Mouse (Mus musculus): ENCODE data around the gene Pdzd3. TPM values are rescaled to one million over a fixed set of nuclear protein-coding genes. Genes with fewer than 3 reads are reported as not detected.

The Pdzd3 gene
- polyA plus RNA-seq, 1 experiment from 2014 or later = not detected

- ATAC-seq (replicated peaks; ENCODE audit: low FRiP score) (no peak), DNase-seq (ENCODE audit: low spot score) (no peak)
- no peak overlapping the region for H3K4me3 ChIP-seq (ENCODE audit: low read depth, low read length)
- H3K9me3 ChIP-seq (ENCODE audit: control insufficient read depth, low read length) = no peaks in the 10 kb centered on the region
- H3K36me3 ChIP-seq (ENCODE audit: control insufficient read depth, insufficient read depth, low read length) = peaks cover 5% of the 10 kb centered on the region; the same call in 1 of the 2 replicates
- H3K27ac ChIP-seq (ENCODE audit: low read depth, low read length) = no peak overlapping the region
- peaks cover 10% of the 10 kb centered on the region for H3K27me3 ChIP-seq (replicated peaks; ENCODE audit: control insufficient read depth, insufficient read depth, low read length)
- H3K4me2 ChIP-seq = no peak overlapping the region
- WGBS = 54% methylated on average over 5 of the region's 5 CpGs
- peaks cover 18% of the 10 kb centered on the region for H3K4me1 ChIP-seq (replicated peaks; ENCODE audit: control insufficient read depth, insufficient read depth, low read length)
- no peak overlapping the region for H3K9ac ChIP-seq (ENCODE audit: low read depth, low read length)
These were observed 31.9 kb upstream of the Pdzd3 start for GRCm38 (mm10) chr9:44283183-44283582.

DNA sequence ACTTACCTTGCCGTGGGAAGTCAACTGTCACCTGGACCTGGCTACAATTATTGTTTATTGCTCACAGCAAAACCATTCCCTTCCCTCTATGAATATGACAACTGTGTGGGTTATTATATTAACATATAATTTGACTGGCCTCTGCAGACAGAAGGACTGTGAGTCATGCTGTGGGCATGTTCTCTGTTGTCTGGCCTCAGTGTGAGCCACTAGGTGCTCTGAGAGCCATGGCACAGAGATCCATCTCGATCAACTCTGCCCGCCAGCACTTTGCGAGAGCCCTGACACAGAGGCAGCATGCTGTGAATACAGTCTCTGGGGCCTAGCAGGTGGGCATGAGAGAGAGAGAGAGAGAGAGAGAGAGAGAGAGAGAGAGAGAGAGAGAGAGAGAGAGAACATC is 18.7 kb upstream of the Pdzd3 start:
- H3K9me3 ChIP-seq (ENCODE audit: control insufficient read depth, low read length) = no peaks in the 10 kb centered on the region
- no peak overlapping the region for H3K9ac ChIP-seq (ENCODE audit: low read depth, low read length)
- no peaks in the 10 kb centered on the region for H3K27me3 ChIP-seq (replicated peaks; ENCODE audit: control insufficient read depth, insufficient read depth, low read length)
- WGBS = 93% methylated on average over 4 of the region's 4 CpGs
- no peak for DNase-seq (ENCODE audit: low spot score)
- no peak overlapping the region for H3K27ac ChIP-seq (ENCODE audit: low read depth, low read length)
- H3K4me1 ChIP-seq (replicated peaks; ENCODE audit: control insufficient read depth, insufficient read depth, low read length) = peaks cover 13% of the 10 kb centered on the region
- no peak for ATAC-seq (replicated peaks; ENCODE audit: low FRiP score)
- H3K36me3 ChIP-seq (ENCODE audit: control insufficient read depth, insufficient read depth, low read length) = peaks cover 9% of the 10 kb centered on the region; the same call in 1 of the 2 replicates
- H3K4me2 ChIP-seq = no peak overlapping the region
- H3K4me3 ChIP-seq (ENCODE audit: low read depth, low read length) = no peak overlapping the region

DNA sequence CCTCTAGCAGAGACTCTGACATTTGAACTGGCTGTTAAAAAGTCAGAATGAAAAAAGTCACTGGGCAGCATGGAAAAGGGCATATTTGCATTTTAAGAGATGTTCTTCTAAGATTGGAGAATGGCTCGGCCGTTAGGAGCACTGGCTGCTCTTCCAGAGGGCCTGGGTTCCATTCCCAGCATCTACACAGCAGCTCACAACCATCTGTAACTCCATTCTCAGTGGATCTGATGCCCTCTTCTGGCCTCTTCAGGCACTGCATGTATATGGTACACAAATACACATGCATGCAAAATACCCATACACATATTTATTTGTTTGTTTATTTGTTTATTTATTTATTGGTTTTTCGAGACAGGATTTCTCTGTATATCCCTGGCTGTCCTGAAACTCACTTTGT is 17.8 kb upstream of the Pdzd3 start:
- WGBS = 69% methylated on average over 3 of the region's 3 CpGs

GRCm38 (mm10) chr9:44268432-44268831 is 17.2 kb upstream of the Pdzd3 start, which contains the start of gene Nlrx1:
Gene Nlrx1, minus strand, starts transcription at chr9:44268599.
- peak; percentile 48 for DNase-seq (ENCODE audit: low spot score)
- H3K9ac ChIP-seq (ENCODE audit: low read depth, low read length) = peak within 1 kb of the TSS; percentile 83
- peaks cover 13% of the 10 kb centered on the region for H3K4me1 ChIP-seq (replicated peaks; ENCODE audit: control insufficient read depth, insufficient read depth, low read length)
- ATAC-seq (replicated peaks; ENCODE audit: low FRiP score) = peak; percentile 74
- H3K27me3 ChIP-seq (replicated peaks; ENCODE audit: control insufficient read depth, insufficient read depth, low read length) = no peaks in the 10 kb centered on the region
- H3K27ac ChIP-seq (ENCODE audit: low read depth, low read length) = peak within 1 kb of the TSS; percentile 81
- H3K36me3 ChIP-seq (ENCODE audit: control insufficient read depth, insufficient read depth, low read length) = no peaks in the 10 kb centered on the region; the same call in 1 of the 2 replicates
- 44% methylated on average over 6 of the region's 6 CpGs for WGBS
- peak within 1 kb of the TSS; percentile 85 for H3K4me2 ChIP-seq
- H3K4me3 ChIP-seq (ENCODE audit: low read depth, low read length) = peak within 1 kb of the TSS; percentile 62
- H3K9me3 ChIP-seq (ENCODE audit: control insufficient read depth, low read length) = no peaks in the 10 kb centered on the region

More for the DNA sequence above, 17.8 kb upstream of the Pdzd3 start:
- Histone ChIP-seq H3K4me3 (ENCODE audit: low read depth, low read length) (no peak overlapping the region), H3K4me2 (peak overlapping the region; percentile 85; the same call in 1 of the 2 replicates), H3K27me3 (replicated peaks; ENCODE audit: control insufficient read depth, insufficient read depth, low read length) (no peaks in the 10 kb centered on the region), H3K36me3 (ENCODE audit: control insufficient read depth, insufficient read depth, low read length) (peaks cover 1% of the 10 kb centered on the region; the same call in 1 of the 2 replicates), H3K9ac (ENCODE audit: low read depth, low read length) (no peak overlapping the region), H3K4me1 (replicated peaks; ENCODE audit: control insufficient read depth, insufficient read depth, low read length) (peaks cover 13% of the 10 kb centered on the region), H3K9me3 (ENCODE audit: control insufficient read depth, low read length) (no peaks in the 10 kb centered on the region), H3K27ac (ENCODE audit: low read depth, low read length) (peak overlapping the region; percentile 81; the same call in 1 of the 2 replicates)
- DNase-seq (ENCODE audit: low spot score) (no peak), ATAC-seq (replicated peaks; ENCODE audit: low FRiP score) (no peak)

DNA sequence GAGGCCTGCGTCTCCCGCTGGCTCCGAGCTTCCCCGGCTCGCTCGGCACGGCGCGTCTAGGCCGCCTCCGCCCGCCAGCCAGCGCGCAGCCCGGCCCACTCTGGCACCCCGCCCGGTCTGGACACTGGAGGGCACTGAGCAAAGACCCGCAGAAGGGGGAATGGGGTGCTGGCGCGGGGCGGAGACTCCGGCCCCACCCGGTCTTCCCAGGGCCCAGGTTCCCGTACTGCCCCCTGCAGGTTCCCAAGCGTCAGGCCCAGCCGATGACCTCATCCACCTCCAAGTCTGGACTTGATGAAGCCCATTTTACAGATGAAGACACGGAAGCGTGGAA is 16.7 kb upstream of the Pdzd3 start:
- ATAC-seq (replicated peaks; ENCODE audit: low FRiP score) (peak; percentile 84), DNase-seq (ENCODE audit: low spot score) (peak; percentile 84)
- 4% methylated on average over 27 of the region's 28 CpGs for WGBS
- Histone ChIP-seq H3K27me3 (replicated peaks; ENCODE audit: control insufficient read depth, insufficient read depth, low read length) (no peaks in the 10 kb centered on the region), H3K4me2 (peak overlapping the region; percentile 85), H3K4me3 (ENCODE audit: low read depth, low read length) (peak overlapping the region; percentile 62), H3K27ac (ENCODE audit: low read depth, low read length) (peak overlapping the region; percentile 81), H3K4me1 (replicated peaks; ENCODE audit: control insufficient read depth, insufficient read depth, low read length) (peaks cover 13% of the 10 kb centered on the region), H3K9me3 (ENCODE audit: control insufficient read depth, low read length) (no peaks in the 10 kb centered on the region), H3K9ac (ENCODE audit: low read depth, low read length) (peak overlapping the region; percentile 83), H3K36me3 (ENCODE audit: control insufficient read depth, insufficient read depth, low read length) (no peaks in the 10 kb centered on the region; the same call in 1 of the 2 replicates)

DNA sequence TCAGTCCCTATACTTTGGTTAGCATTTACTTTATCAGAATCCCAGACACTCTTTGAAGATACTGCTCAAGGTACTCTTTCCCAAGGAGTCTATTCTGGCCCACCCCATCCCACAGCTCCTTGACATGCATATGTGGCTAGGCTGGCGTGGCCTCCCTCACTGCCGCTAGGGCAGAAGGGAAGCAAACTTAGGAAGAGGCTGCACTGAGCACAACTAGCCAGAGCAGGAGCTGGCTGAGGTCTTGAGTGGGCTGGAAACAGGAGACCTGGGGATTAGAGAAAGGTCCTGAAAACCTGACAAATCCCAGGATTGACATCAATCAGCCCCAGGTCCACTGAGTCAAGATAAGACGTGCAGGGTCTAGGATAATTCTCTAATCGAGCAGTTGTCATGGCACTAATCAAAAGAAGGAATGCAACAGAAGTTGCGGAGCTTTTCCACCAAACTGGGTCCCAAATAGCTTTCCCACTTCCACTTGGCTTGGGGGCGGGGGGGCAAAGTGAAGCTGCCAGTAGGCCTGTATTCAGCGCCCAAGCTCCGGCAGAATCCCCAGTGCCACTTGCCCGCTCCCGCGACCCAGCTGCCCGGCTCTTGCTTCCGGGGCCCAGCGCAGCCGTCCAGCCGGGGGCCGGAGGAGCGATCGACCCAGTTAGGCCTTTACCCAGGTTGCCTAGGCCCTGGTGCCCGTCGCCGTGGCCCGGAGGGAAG is 16.2 kb upstream of the Pdzd3 start:
- Histone ChIP-seq H3K27ac (ENCODE audit: low read depth, low read length) (peak overlapping the region; percentile 81), H3K27me3 (replicated peaks; ENCODE audit: control insufficient read depth, insufficient read depth, low read length) (no peaks in the 10 kb centered on the region), H3K36me3 (ENCODE audit: control insufficient read depth, insufficient read depth, low read length) (no peaks in the 10 kb centered on the region; the same call in 1 of the 2 replicates), H3K9me3 (ENCODE audit: control insufficient read depth, low read length) (no peaks in the 10 kb centered on the region), H3K4me3 (ENCODE audit: low read depth, low read length) (peak overlapping the region; percentile 62), H3K4me2 (peak overlapping the region; percentile 85), H3K4me1 (replicated peaks; ENCODE audit: control insufficient read depth, insufficient read depth, low read length) (peaks cover 13% of the 10 kb centered on the region), H3K9ac (ENCODE audit: low read depth, low read length) (peak overlapping the region; percentile 83)
- no peak for ATAC-seq (replicated peaks; ENCODE audit: low FRiP score)
- no peak for DNase-seq (ENCODE audit: low spot score)
- WGBS = 15% methylated on average over 19 of the region's 23 CpGs

- Histone ChIP-seq H3K27me3 (replicated peaks; ENCODE audit: control insufficient read depth, insufficient read depth, low read length) (no peaks in the 10 kb centered on the region), H3K9ac (ENCODE audit: low read depth, low read length) (no peak overlapping the region), H3K4me1 (replicated peaks; ENCODE audit: control insufficient read depth, insufficient read depth, low read length) (peaks cover 13% of the 10 kb centered on the region), H3K36me3 (ENCODE audit: control insufficient read depth, insufficient read depth, low read length) (no peaks in the 10 kb centered on the region; the same call in 1 of the 2 replicates), H3K27ac (ENCODE audit: low read depth, low read length) (no peak overlapping the region), H3K4me2 (no peak overlapping the region), H3K4me3 (ENCODE audit: low read depth, low read length) (no peak overlapping the region), H3K9me3 (ENCODE audit: control insufficient read depth, low read length) (no peaks in the 10 kb centered on the region)
- WGBS = 64% methylated on average over 8 of the region's 8 CpGs
- no peak for DNase-seq (ENCODE audit: low spot score)
- no peak for ATAC-seq (replicated peaks; ENCODE audit: low FRiP score)
These were observed 15.4 kb upstream of the Pdzd3 start for GRCm38 (mm10) chr9:44266478-44267226.

- no peaks in the 10 kb centered on the region for H3K4me1 ChIP-seq (replicated peaks; ENCODE audit: control insufficient read depth, insufficient read depth, low read length)
- no peak overlapping the region for H3K4me3 ChIP-seq (ENCODE audit: low read depth, low read length)
- no peak overlapping the region for H3K4me2 ChIP-seq
- H3K27ac ChIP-seq (ENCODE audit: low read depth, low read length) = no peak overlapping the region
- no peaks in the 10 kb centered on the region for H3K27me3 ChIP-seq (replicated peaks; ENCODE audit: control insufficient read depth, insufficient read depth, low read length)
- H3K9me3 ChIP-seq (ENCODE audit: control insufficient read depth, low read length) = no peaks in the 10 kb centered on the region
- no peaks in the 10 kb centered on the region; the same call in 1 of the 2 replicates for H3K36me3 ChIP-seq (ENCODE audit: control insufficient read depth, insufficient read depth, low read length)
- H3K9ac ChIP-seq (ENCODE audit: low read depth, low read length) = no peak overlapping the region
- 81% methylated on average over 14 of the region's 14 CpGs for WGBS
- DNase-seq (ENCODE audit: low spot score) (no peak), ATAC-seq (replicated peaks; ENCODE audit: low FRiP score) (no peak)
These were observed 10.1 kb upstream of the Pdzd3 start for GRCm38 (mm10) chr9:44261388-44261787.

All from liver, embryonic 11.5 days (tissue).